Mouse (Mus musculus): ENCODE data around the gene Tlnrd1. TPM values are rescaled to one million over a fixed set of nuclear protein-coding genes. Genes with fewer than 3 reads are reported as not detected.

The Tlnrd1 gene
- total and polyA plus RNA-seq, 3 experiments = 7.5 to 18.0 TPM; not detected in 1

DNA sequence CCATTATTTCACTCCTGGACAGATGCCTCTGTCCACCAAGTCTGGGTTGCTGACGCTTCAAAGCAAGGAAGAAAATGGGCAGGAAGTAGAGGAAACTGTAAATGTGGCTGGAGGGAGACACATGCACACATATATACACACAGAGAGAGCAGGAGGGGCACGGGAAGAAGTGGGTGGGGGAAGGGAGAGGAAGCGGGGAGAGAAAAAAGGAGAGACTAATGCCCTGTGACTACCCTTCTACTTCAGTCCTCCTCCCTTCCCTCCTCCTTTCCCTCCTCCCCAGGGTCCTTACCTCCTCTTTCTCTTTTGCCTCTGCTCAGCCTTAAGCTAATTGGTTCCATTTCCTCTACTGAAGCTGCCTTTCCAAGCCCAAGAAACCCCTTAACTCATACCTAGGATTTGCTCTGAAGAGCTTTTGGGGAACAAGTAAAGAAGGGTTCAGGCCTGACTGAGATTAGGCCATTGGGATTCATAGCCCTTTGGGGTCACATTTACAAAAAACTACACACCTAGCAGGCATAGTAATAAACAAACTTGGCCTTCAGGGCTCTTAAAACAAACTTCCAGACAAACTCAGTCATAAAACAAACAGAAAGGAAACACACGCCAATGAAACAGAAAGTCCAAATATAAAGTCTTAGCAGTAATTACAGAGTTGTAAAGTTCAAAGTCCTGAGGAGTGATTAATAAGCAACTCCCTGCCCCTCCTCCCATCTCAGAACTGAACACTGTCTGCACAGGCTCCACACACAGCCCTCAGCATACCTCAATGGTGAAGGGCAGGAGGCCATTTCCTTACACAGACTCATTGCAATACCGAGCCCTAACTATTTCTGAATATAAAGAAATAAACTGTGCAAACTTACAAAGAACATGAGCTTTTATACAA lies 36.7 kb downstream of the Tlnrd1 start:
- peaks cover 0 to 4% of the 10 kb centered on the region in 2 experiments; a peak in 2 of 4 replicates for H3K36me3 ChIP-seq (ENCODE audit: control insufficient read depth in 1 of 2, insufficient read depth in 2 of 2, low read length in 2 of 2)
- H3K9me3 ChIP-seq (replicated peaks; ENCODE audit: insufficient read depth, low read length) = no peaks in the 10 kb centered on the region
- H3K4me1 ChIP-seq (ENCODE audit: control insufficient read depth in 1 of 2, insufficient read depth in 2 of 2, low read length in 2 of 2) = no peaks in the 10 kb centered on the region; a peak in 1 of 4 replicates
- H3K27me3 ChIP-seq (ENCODE audit: control insufficient read depth in 1 of 2, insufficient read depth in 2 of 2, low read length in 2 of 2) = peaks cover 0 to 3% of the 10 kb centered on the region in 2 experiments; a peak in 2 of 4 replicates
- no peaks in the 10 kb centered on the region for H3K79me2 ChIP-seq (ENCODE audit: control insufficient read depth, insufficient read depth, low read length, poor library complexity)
- TF ChIP-seq BHLHE40 (IDR thresholded peaks at IDR 0.05; ENCODE audit: borderline replicate concordance, low read depth, low read length) (no peak), MYB (IDR thresholded peaks at IDR 0.05; ENCODE audit: low read depth, low read length) (no peak), ZKSCAN1 (IDR thresholded peaks at IDR 0.05; ENCODE audit: low read depth, low read length) (no peak), ETS1 (IDR thresholded peaks at IDR 0.05; ENCODE audit: low read depth, low read length) (no peak), UBTF (IDR thresholded peaks at IDR 0.05; ENCODE audit: borderline replicate concordance, insufficient read depth, low read depth, low read length) (no peak), NELFE (IDR thresholded peaks at IDR 0.05; ENCODE audit: low read depth, low read length) (no peak), JUND (IDR thresholded peaks at IDR 0.05; ENCODE audit: low read depth, low read length) (no peak), CTCF (IDR thresholded peaks at IDR 0.05 in 2 of 3, conservative IDR thresholded peaks at IDR 0.05 in 1 of 3; ENCODE audit: control insufficient read depth in 1 of 3, insufficient read depth in 1 of 3, low read depth in 2 of 3, low read length in 3 of 3, poor library complexity in 1 of 3, severe bottlenecking in 1 of 3) (no peak), CHD2 (IDR thresholded peaks at IDR 0.05; ENCODE audit: low read length) (no peak), RCOR1 (IDR thresholded peaks at IDR 0.05; ENCODE audit: low read depth, low read length) (no peak), USF1 (IDR thresholded peaks at IDR 0.05; ENCODE audit: low read depth, low read length) (no peak), GATA1 (IDR thresholded peaks at IDR 0.05; ENCODE audit: low read depth, low read length) (no peak), USF2 (IDR thresholded peaks at IDR 0.05; ENCODE audit: borderline replicate concordance in 1 of 2, insufficient read depth in 1 of 2, low read depth in 1 of 2, low read length in 2 of 2) (no peak), KAT2A (conservative IDR thresholded peaks at IDR 0.05; ENCODE audit: low read depth, low read length) (no peak), EP300 (IDR thresholded peaks at IDR 0.05; ENCODE audit: low read depth in 1 of 2, low read length in 2 of 2) (no peak)
- H3K9ac ChIP-seq (ENCODE audit: control insufficient read depth, low read depth, low read length, poor library complexity, severe bottlenecking) = no peak overlapping the region
- no peak overlapping the region for H3K4me3 ChIP-seq (ENCODE audit: control insufficient read depth in 1 of 2, insufficient read depth in 1 of 2, low read depth in 2 of 2, low read length in 2 of 2)
- no peak for DNase-seq (ENCODE audit: low read depth, low spot score)
- no peak overlapping the region for H3K27ac ChIP-seq (ENCODE audit: control insufficient read depth, low read depth, low read length)

GRCm38 (mm10) chr7:83844807-83845206 lies 39.3 kb downstream of the Tlnrd1 start:
- Histone ChIP-seq H3K27me3 (ENCODE audit: control insufficient read depth in 1 of 2, insufficient read depth in 2 of 2, low read length in 2 of 2) (peaks cover 0 to 3% of the 10 kb centered on the region in 2 experiments; a peak in 2 of 4 replicates), H3K79me2 (ENCODE audit: control insufficient read depth, insufficient read depth, low read length, poor library complexity) (no peaks in the 10 kb centered on the region), H3K27ac (ENCODE audit: control insufficient read depth, low read depth, low read length) (no peak overlapping the region), H3K9me3 (replicated peaks; ENCODE audit: insufficient read depth, low read length) (no peaks in the 10 kb centered on the region), H3K4me1 (ENCODE audit: control insufficient read depth in 1 of 2, insufficient read depth in 2 of 2, low read length in 2 of 2) (peaks cover 2 to 9% of the 10 kb centered on the region in 2 experiments; a peak in 3 of 4 replicates), H3K4me3 (ENCODE audit: control insufficient read depth in 1 of 2, insufficient read depth in 1 of 2, low read depth in 2 of 2, low read length in 2 of 2) (no peak overlapping the region), H3K9ac (ENCODE audit: control insufficient read depth, low read depth, low read length, poor library complexity, severe bottlenecking) (no peak overlapping the region), H3K36me3 (ENCODE audit: control insufficient read depth in 1 of 2, insufficient read depth in 2 of 2, low read length in 2 of 2) (peaks cover 0 to 3% of the 10 kb centered on the region in 2 experiments; a peak in 1 of 4 replicates)
- no peak for TF ChIP-seq TAL1 (IDR thresholded peaks at IDR 0.05; ENCODE audit: low read length)
- no peak for TF ChIP-seq POLR2AphosphoS5 (IDR thresholded peaks at IDR 0.05; ENCODE audit: borderline replicate concordance, low read depth, low read length)
- no peak for TF ChIP-seq POLR2A (IDR thresholded peaks at IDR 0.05; ENCODE audit: control insufficient read depth in 1 of 2, insufficient read depth in 1 of 2, low read depth in 1 of 2, low read length in 2 of 2, poor library complexity in 1 of 2)
- no peak for TF ChIP-seq CHD1 (IDR thresholded peaks at IDR 0.05; ENCODE audit: low read depth, low read length)
- DNase-seq (ENCODE audit: low read depth, low spot score) = no peak

Measured in MEL (cell line).